Mouse (Mus musculus) MEL (cell line): ENCODE results near the gene Cmbl. TPM values are rescaled to one million over a fixed set of nuclear protein-coding genes. Genes with fewer than 3 reads are reported as not detected.

Experiments
- DNase-seq: peaks from one replicate; pipeline ENCODE4 v3.0.0; 2011; ENCODE audit warnings: low read depth, low spot score
- H3K27ac ChIP-seq: 2 replicates; pipeline ENCODE4 v1.5.1; 2012; ENCODE audit warnings: low read depth, mild to moderate bottlenecking, control low read depth, low read length, moderate library complexity; ENCODE audit not compliant: control insufficient read depth
- H3K27me3 ChIP-seq, 2 experiments: fragments of 150-350 bp in 1 of 2; sonication (generic) in 1 of 2; 2 replicates each; pipeline ENCODE4 v1.6.1; 2012; ENCODE audit warnings: low read length in 2 of 2, mild to moderate bottlenecking in 2 of 2, improper control_type of control experiment in 1 of 2, moderate library complexity in 1 of 2; ENCODE audit not compliant: insufficient read depth in 2 of 2, control insufficient read depth in 1 of 2
- H3K36me3 ChIP-seq, 2 experiments: 2 replicates each; pipeline ENCODE4 v1.6.1; 2012 to 2014; ENCODE audit warnings: low read length in 2 of 2, improper control_type of control experiment in 1 of 2, inconsistent platforms in 1 of 2, mild to moderate bottlenecking in 1 of 2; ENCODE audit not compliant: insufficient read depth in 2 of 2, control insufficient read depth in 1 of 2
- H3K4me1 ChIP-seq, 2 experiments: fragments of 150-350 bp in 1 of 2; sonication (generic) in 1 of 2; 2 replicates each; pipeline ENCODE4 v1.6.1; 2012; ENCODE audit warnings: low read length in 2 of 2, improper control_type of control experiment in 1 of 2, mild to moderate bottlenecking in 1 of 2; ENCODE audit not compliant: insufficient read depth in 2 of 2, control insufficient read depth in 1 of 2
- H3K4me3 ChIP-seq, 2 experiments: fragments of 150-350 bp in 1 of 2; sonication (generic) in 1 of 2; 2 replicates each; pipeline ENCODE4 v1.5.1; 2012; ENCODE audit warnings: low read depth in 2 of 2, low read length in 2 of 2, mild to moderate bottlenecking in 2 of 2, moderate library complexity in 2 of 2, control low read depth in 1 of 2, improper control_type of control experiment in 1 of 2; ENCODE audit not compliant: control insufficient read depth in 1 of 2, insufficient read depth in 1 of 2
- H3K79me2 ChIP-seq: 2 replicates; pipeline ENCODE4 v1.6.1; 2012; ENCODE audit warnings: mild to moderate bottlenecking, low read length, moderate library complexity; ENCODE audit not compliant: control insufficient read depth, poor library complexity, insufficient read depth
- H3K9ac ChIP-seq: 2 replicates; pipeline ENCODE4 v1.6.1; 2012; ENCODE audit warnings: low read depth, mild to moderate bottlenecking, control low read depth, low read length, moderate library complexity; ENCODE audit not compliant: control insufficient read depth, poor library complexity, severe bottlenecking
- H3K9me3 ChIP-seq: fragments of 150-350 bp; sonication (generic); replicated peaks from 2 replicates; pipeline ENCODE4 v1.6.1; 2012; ENCODE audit warnings: mild to moderate bottlenecking, low read length, improper control_type of control experiment, moderate library complexity; ENCODE audit not compliant: insufficient read depth
- CHD1 ChIP-seq: IDR thresholded peaks from 2 replicates; pipeline ENCODE4 v1.6.1; 2012; ENCODE audit warnings: low read depth, mild to moderate bottlenecking, inconsistent platforms, low read length, improper control_type of control experiment
- CHD2 ChIP-seq: IDR thresholded peaks from 2 replicates; pipeline ENCODE4 v1.6.1; 2011; ENCODE audit warnings: low read length, improper control_type of control experiment
- CTCF ChIP-seq, 3 experiments: IDR thresholded peaks in 2 of 3; conservative IDR thresholded peaks in 1 of 3; 2 replicates each; pipeline ENCODE4 v1.5.1; 2011 to 2012; ENCODE audit warnings: low read length in 3 of 3, low read depth in 2 of 3, mild to moderate bottlenecking in 2 of 3, improper control_type of control experiment in 1 of 3, inconsistent platforms in 1 of 3, mixed read lengths in 1 of 3, moderate library complexity in 1 of 3; ENCODE audit not compliant: control insufficient read depth in 1 of 3, insufficient read depth in 1 of 3, poor library complexity in 1 of 3, severe bottlenecking in 1 of 3
- E2F4 ChIP-seq: IDR thresholded peaks from 2 replicates; pipeline ENCODE4 v1.6.1; 2011; ENCODE audit warnings: low read depth, low read length, improper control_type of control experiment, borderline replicate concordance
- EP300 ChIP-seq, 2 experiments: IDR thresholded peaks; 2 replicates each; pipeline ENCODE4 v1.6.1; 2011; ENCODE audit warnings: improper control_type of control experiment in 2 of 2, low read length in 2 of 2, low read depth in 1 of 2, mild to moderate bottlenecking in 1 of 2
- ETS1 ChIP-seq: IDR thresholded peaks from 2 replicates; pipeline ENCODE4 v1.6.1; 2012; ENCODE audit warnings: low read depth, mild to moderate bottlenecking, inconsistent platforms, low read length, improper control_type of control experiment, moderate library complexity
- GATA1 ChIP-seq: IDR thresholded peaks from 2 replicates; pipeline ENCODE4 v1.6.1; 2011; ENCODE audit warnings: low read depth, low read length, improper control_type of control experiment
- JUND ChIP-seq: IDR thresholded peaks from 2 replicates; pipeline ENCODE4 v1.6.1; 2011; ENCODE audit warnings: low read depth, mild to moderate bottlenecking, improper control_type of control experiment, low read length
- KAT2A ChIP-seq: conservative IDR thresholded peaks from 2 replicates; pipeline ENCODE4 v1.6.1; 2012; ENCODE audit warnings: low read depth, low read length, improper control_type of control experiment, inconsistent platforms
- MAFK ChIP-seq: IDR thresholded peaks from 2 replicates; pipeline ENCODE4 v1.6.1; 2011; ENCODE audit warnings: low read depth, mild to moderate bottlenecking, low read length, improper control_type of control experiment, borderline replicate concordance
- MAX ChIP-seq: IDR thresholded peaks from 2 replicates; pipeline ENCODE4 v1.6.1; 2011; ENCODE audit warnings: low read length, improper control_type of control experiment
- MEF2A ChIP-seq: IDR thresholded peaks from 2 replicates; pipeline ENCODE4 v1.6.1; 2014; ENCODE audit warnings: low read depth, mild to moderate bottlenecking, inconsistent platforms, low read length, improper control_type of control experiment; ENCODE audit not compliant: poor library complexity, insufficient replicate concordance, severe bottlenecking; ENCODE audit errors: extremely low read depth
- MXI1 ChIP-seq: IDR thresholded peaks from 2 replicates; pipeline ENCODE4 v1.6.1; 2011; ENCODE audit warnings: mild to moderate bottlenecking, low read depth, low read length, improper control_type of control experiment
- MYB ChIP-seq: IDR thresholded peaks from 2 replicates; pipeline ENCODE4 v1.6.1; 2011; ENCODE audit warnings: mild to moderate bottlenecking, low read depth, low read length, improper control_type of control experiment
- MYC ChIP-seq: IDR thresholded peaks from 2 replicates; pipeline ENCODE4 v1.6.1; 2011; ENCODE audit warnings: low read depth, mild to moderate bottlenecking, low read length, improper control_type of control experiment, moderate library complexity
- NRF1 ChIP-seq: IDR thresholded peaks from 2 replicates; pipeline ENCODE4 v1.6.1; 2014; ENCODE audit warnings: low read depth, mild to moderate bottlenecking, inconsistent platforms, low read length, improper control_type of control experiment, moderate library complexity; ENCODE audit not compliant: poor library complexity, insufficient read depth, severe bottlenecking
- POLR2A ChIP-seq, 2 experiments: IDR thresholded peaks; 2 replicates each; pipeline ENCODE4 v1.6.1; 2011 to 2012; ENCODE audit warnings: low read length in 2 of 2, mild to moderate bottlenecking in 2 of 2, control low read depth in 1 of 2, improper control_type of control experiment in 1 of 2, low read depth in 1 of 2, moderate library complexity in 1 of 2; ENCODE audit not compliant: control insufficient read depth in 1 of 2, insufficient read depth in 1 of 2, poor library complexity in 1 of 2
- POLR2AphosphoS2 ChIP-seq: IDR thresholded peaks from 2 replicates; pipeline ENCODE4 v1.6.1; 2011; ENCODE audit warnings: low read length, improper control_type of control experiment
- RAD21 ChIP-seq: IDR thresholded peaks from 2 replicates; pipeline ENCODE4 v1.6.1; 2011; ENCODE audit warnings: mild to moderate bottlenecking, low read depth, low read length, improper control_type of control experiment
- TBP ChIP-seq: IDR thresholded peaks from 2 replicates; pipeline ENCODE4 v1.8.0; 2011; ENCODE audit warnings: low read depth, low read length, improper control_type of control experiment
- TCF12 ChIP-seq: IDR thresholded peaks from 2 replicates; pipeline ENCODE4 v1.6.1; 2014; ENCODE audit warnings: low read depth, mild to moderate bottlenecking, inconsistent platforms, low read length, improper control_type of control experiment, moderate library complexity
- USF1 ChIP-seq: IDR thresholded peaks from 2 replicates; pipeline ENCODE4 v1.6.1; 2014; ENCODE audit warnings: low read depth, mild to moderate bottlenecking, inconsistent platforms, low read length, improper control_type of control experiment, moderate library complexity
- USF2 ChIP-seq, 2 experiments: IDR thresholded peaks; 2 replicates each; pipeline ENCODE4 v1.6.1; 2011 to 2012; ENCODE audit warnings: improper control_type of control experiment in 2 of 2, low read length in 2 of 2, borderline replicate concordance in 1 of 2, inconsistent platforms in 1 of 2, low read depth in 1 of 2, mild to moderate bottlenecking in 1 of 2; ENCODE audit not compliant: insufficient read depth in 1 of 2
- ZC3H11A ChIP-seq: IDR thresholded peaks from 2 replicates; pipeline ENCODE4 v1.6.1; 2012; ENCODE audit warnings: low read depth, mild to moderate bottlenecking, inconsistent platforms, low read length, improper control_type of control experiment
- ZKSCAN1 ChIP-seq: IDR thresholded peaks from 2 replicates; pipeline ENCODE4 v1.6.1; 2012; ENCODE audit warnings: low read depth, mild to moderate bottlenecking, inconsistent platforms, low read length, improper control_type of control experiment, moderate library complexity
- ZMIZ1 ChIP-seq: IDR thresholded peaks from 2 replicates; pipeline ENCODE4 v1.6.1; 2012; ENCODE audit warnings: low read depth, mild to moderate bottlenecking, inconsistent platforms, low read length, improper control_type of control experiment, moderate library complexity
- ZNF384 ChIP-seq: IDR thresholded peaks from 2 replicates; pipeline ENCODE4 v1.6.1; 2012; ENCODE audit warnings: low read depth, mild to moderate bottlenecking, inconsistent platforms, low read length, improper control_type of control experiment
- polyA plus RNA-seq, 2 experiments: library from polyadenylated mRNA; stranded (reverse) in 1 of 2; unstranded in 1 of 2; fragments of >175 nt in 1 of 2; fragments of >200 nt in 1 of 2; gene quantifications; 2 replicates each; pipeline versions ENCODE4 v1.2.1 to v1.2.4; 2012; ENCODE audit warnings: low replicate concordance in 2 of 2, low read depth in 1 of 2; ENCODE audit not compliant: insufficient read length in 2 of 2, insufficient read depth in 1 of 2, missing spikeins in 1 of 2
- total RNA-seq: library from RNA; depleted of rRNA; stranded (reverse); fragments of 300-350 nt; gene quantifications from 2 replicates; pipeline ENCODE4 v1.2.3, GENCODE M21; 2012

The Cmbl gene
- total and polyA plus RNA-seq, 3 experiments, result 0.22 to 0.31 TPM; not detected in 1

- H3K4me1 ChIP-seq, result peaks cover 1 to 15% of the 10 kb centered on the region in 2 experiments
- no peak overlapping the region for H3K4me3 ChIP-seq
- DNase-seq, result no peak
- H3K27me3 ChIP-seq, result no peaks in the 10 kb centered on the region
- TF ChIP-seq NRF1, result no peak
- TF ChIP-seq ZC3H11A, result no peak
- no peak for TF ChIP-seq ETS1
- TF ChIP-seq USF1, result no peak
- no peak for TF ChIP-seq MYB
- no peak for TF ChIP-seq POLR2AphosphoS2
- no peak for TF ChIP-seq E2F4
- TF ChIP-seq ZKSCAN1, result no peak
- TF ChIP-seq GATA1, result no peak
- TF ChIP-seq USF2 (IDR thresholded peaks at IDR 0.05; ENCODE audit: borderline replicate concordance in 1 of 2, insufficient read depth in 1 of 2, low read depth in 1 of 2, low read length in 2 of 2), result no peak
- TF ChIP-seq CTCF (IDR thresholded peaks at IDR 0.05 in 2 of 3, conservative IDR thresholded peaks at IDR 0.05 in 1 of 3; ENCODE audit: control insufficient read depth in 1 of 3, insufficient read depth in 1 of 3, low read depth in 2 of 3, low read length in 3 of 3, poor library complexity in 1 of 3, severe bottlenecking in 1 of 3), result no peak
- TF ChIP-seq CHD2, result no peak
- no peak for TF ChIP-seq TBP
- no peak for TF ChIP-seq RAD21
- TF ChIP-seq MXI1, result no peak
- TF ChIP-seq MYC, result no peak
- H3K36me3 ChIP-seq, result peaks cover 0 to 4% of the 10 kb centered on the region in 2 experiments; a peak in 2 of 4 replicates
- no peak overlapping the region for H3K27ac ChIP-seq
- no peaks in the 10 kb centered on the region for H3K79me2 ChIP-seq
- H3K9me3 ChIP-seq, result no peaks in the 10 kb centered on the region
- H3K9ac ChIP-seq, result no peak overlapping the region
Observed at GRCm38 (mm10) chr15:31567431-31567830, 2.2 kb downstream of the Cmbl start.

GRCm38 (mm10) chr15:31568581-31568996, 3.4 kb downstream of the Cmbl start:
- peaks cover 7 to 18% of the 10 kb centered on the region in 2 experiments for H3K4me1 ChIP-seq
- no peak for TF ChIP-seq ZNF384
- TF ChIP-seq USF1, result no peak
- no peak for TF ChIP-seq ZMIZ1
- no peak for TF ChIP-seq KAT2A
- TF ChIP-seq MEF2A, result no peak
- no peak for TF ChIP-seq ZKSCAN1
- no peak for TF ChIP-seq E2F4
- TF ChIP-seq TCF12, result no peak
- TF ChIP-seq EP300 (IDR thresholded peaks at IDR 0.05; ENCODE audit: low read depth in 1 of 2, low read length in 2 of 2), result no peak
- no peak for TF ChIP-seq POLR2A (IDR thresholded peaks at IDR 0.05; ENCODE audit: control insufficient read depth in 1 of 2, insufficient read depth in 1 of 2, low read depth in 1 of 2, low read length in 2 of 2, poor library complexity in 1 of 2)
- TF ChIP-seq JUND, result no peak
- no peak for TF ChIP-seq GATA1
- no peak for TF ChIP-seq MAFK
- no peak for TF ChIP-seq CHD1
- no peak for TF ChIP-seq CTCF (IDR thresholded peaks at IDR 0.05 in 2 of 3, conservative IDR thresholded peaks at IDR 0.05 in 1 of 3; ENCODE audit: control insufficient read depth in 1 of 3, insufficient read depth in 1 of 3, low read depth in 2 of 3, low read length in 3 of 3, poor library complexity in 1 of 3, severe bottlenecking in 1 of 3)
- no peak for TF ChIP-seq RAD21
- TF ChIP-seq MAX, result no peak
- TF ChIP-seq, all 39 proteins: peak for 0
- Histone ChIP-seq H3K9ac (no peak overlapping the region), H3K27ac (no peak overlapping the region), H3K4me3 (no peak overlapping the region), H3K27me3 (no peaks in the 10 kb centered on the region), H3K79me2 (no peaks in the 10 kb centered on the region), H3K9me3 (no peaks in the 10 kb centered on the region), H3K36me3 (peaks cover 0 to 13% of the 10 kb centered on the region in 2 experiments; a peak in 2 of 4 replicates)
- no peak for DNase-seq
